Mouse (Mus musculus): ENCODE results near the gene Khsrp.
A peak's percentile ranks its signal among the peaks of the same experiment; 100 is the strongest.

The Khsrp gene

GRCm38 (mm10) chr17:57027471-57027870 is 3.9 kb downstream of the Khsrp start:
- no peak for DNase-seq

DNA sequence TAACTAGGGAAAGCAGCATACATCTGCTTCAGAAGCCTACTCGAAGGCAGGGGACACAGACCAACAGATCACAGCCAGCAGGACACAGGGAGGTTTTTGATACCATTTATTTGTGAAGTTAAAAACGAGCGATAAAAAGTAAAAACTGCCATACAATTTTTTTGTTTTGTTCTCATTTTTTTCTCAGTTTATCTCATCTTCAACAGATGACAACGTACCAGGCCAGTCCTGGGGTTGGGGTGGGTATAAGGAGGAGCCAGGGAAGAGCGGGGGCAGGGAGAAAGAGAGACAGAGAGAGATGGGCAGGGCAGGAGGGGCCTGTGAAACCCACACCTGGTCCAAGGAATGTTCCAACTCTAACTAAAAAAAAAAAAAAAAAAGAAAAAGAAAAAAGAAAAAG is 10.4 kb downstream of the Khsrp start:
- no peak for DNase-seq

GRCm38 (mm10) chr17:57019693-57020092 is 11.6 kb downstream of the Khsrp start:
- DNase-seq, result no peak

DNA sequence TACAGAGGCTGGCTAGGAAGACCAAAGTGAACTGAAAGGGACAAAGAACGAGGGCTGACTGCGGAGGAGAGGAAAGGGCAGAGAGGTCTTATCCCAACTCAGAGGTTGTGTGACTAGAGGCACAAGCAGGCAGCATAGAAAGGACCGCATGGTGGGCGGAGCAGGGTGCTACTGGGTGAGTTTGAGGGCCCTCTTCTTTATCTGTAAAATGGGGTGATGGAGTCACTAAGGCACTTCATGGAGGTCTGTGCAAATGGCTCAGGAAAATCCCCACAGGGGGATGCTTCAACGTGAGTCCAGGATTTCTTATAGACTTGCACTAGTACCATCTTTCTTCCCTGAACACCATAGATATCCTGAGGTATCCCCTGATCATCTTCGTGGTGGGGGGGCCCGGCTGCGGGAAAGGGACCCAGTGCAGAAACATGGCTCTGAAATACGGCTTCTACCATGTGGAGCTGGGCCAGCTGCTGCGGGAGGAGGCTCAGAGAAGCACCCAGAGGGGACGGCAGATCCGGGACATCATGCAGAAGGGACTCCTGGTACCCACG is 19.0 kb downstream of the Khsrp start:
- DNase-seq, result peak; percentile 35

DNA sequence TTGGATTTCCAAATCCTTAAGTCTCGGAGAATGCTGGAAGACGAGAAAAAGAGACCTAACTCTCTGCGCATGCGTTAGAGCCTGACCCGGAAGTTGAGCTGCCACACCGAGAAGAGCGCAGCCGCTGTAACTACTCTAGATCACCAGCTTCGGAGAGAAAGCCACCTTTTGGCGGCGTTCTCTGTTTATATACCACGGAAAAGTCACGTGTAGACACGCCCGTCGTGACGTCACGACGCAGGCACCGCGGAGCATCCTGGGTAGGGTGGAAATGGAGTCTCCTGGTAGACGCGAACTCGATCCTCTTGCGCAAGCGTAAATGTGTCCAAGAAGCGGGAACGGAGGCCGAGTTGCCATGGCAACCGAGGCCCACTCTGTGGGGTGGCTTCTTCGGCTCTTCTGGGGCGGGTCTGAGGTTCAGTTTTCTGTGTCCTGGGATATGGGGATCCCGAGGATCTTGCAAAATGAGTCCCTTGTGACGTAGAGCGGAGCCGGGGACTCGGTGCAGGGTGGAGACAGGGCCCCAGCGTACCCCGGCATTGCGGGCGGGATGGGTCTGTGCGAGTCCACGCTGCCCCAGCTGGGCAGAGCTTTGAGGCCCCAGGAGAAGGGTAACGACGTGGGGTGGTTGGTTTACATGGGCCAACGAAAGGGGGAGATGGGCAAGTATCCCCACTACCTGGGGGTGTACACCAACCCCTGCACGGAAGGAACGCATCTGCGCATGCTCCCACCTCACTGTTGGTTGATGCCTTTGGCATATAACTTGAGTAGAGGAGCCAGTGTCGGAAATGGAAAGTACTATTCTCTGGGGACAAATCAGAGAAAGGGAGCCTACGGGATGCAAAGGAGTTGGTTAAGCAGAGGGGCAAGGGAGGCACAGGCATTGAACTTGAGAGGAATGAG is 19.8 kb downstream of the Khsrp start, which contains the start of the genes Gtf2f1 and Gm17949:
Gtf2f1 (minus strand) TSS at position 53 of the 906 bp plus-strand sequence.
Gm17949 (plus strand) TSS at position 234 of the 906 bp plus-strand sequence.
- DNase-seq, result peak; percentile 92

GRCm38 (mm10) chr17:57010911-57011235 is 20.4 kb downstream of the Khsrp start:
- no peak for DNase-seq

DNA sequence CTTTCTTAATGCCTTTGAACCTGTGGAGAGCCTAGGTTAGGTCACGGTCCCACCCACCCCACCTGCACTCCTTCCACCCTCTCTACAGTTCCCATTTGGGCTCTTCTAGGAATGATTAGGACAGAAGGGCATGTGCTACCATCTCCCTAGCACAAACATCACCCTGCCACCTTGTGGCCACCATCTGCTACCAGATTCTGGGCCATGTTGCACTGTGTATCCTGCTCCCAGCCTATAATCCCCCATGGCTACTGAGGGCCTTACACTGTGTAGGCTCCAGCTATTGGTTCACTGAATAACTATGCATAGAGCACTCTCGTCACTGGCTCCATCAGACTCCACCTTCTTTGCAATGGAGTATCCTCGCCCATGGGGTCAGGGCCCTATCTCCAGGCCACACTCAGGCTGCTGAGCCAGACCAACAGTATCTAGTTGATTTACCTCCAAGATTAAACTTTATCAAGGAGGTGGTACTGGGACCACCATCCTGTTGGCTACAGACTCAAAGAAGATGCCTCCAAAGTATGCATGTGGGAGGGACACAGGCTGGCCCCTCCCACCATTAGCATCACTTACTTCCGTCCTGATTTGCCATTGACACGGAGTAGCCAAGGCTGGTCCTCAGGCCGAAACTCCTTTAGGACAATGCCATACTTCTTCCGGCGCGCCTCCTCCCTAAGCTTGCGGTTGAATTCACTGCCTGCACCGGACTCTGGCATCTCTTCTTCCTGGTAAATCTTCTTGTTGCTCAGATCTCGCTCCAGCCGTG is 24.0 kb downstream of the Khsrp start:
- no peak for DNase-seq

DNA sequence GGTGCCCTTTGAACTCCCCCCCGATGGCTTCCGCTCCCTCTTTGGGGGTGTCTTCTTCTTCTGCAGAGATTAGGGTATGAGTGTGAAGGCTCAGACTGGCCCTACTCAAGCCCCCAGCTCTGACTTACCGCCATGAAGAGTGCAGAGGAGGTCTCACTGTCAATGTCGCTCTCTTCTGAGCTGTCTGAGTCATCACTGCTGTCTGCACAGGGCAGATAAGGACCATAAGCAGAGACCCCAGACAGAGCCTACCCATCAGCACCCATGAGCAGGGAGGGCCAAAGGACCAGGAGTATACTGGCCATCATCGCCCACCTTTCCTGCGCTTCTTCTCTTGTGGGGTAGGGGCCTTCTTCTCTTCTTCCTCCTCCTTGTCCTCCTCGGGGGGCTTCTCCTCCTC is 27.3 kb downstream of the Khsrp start:
- no peak for DNase-seq

DNA sequence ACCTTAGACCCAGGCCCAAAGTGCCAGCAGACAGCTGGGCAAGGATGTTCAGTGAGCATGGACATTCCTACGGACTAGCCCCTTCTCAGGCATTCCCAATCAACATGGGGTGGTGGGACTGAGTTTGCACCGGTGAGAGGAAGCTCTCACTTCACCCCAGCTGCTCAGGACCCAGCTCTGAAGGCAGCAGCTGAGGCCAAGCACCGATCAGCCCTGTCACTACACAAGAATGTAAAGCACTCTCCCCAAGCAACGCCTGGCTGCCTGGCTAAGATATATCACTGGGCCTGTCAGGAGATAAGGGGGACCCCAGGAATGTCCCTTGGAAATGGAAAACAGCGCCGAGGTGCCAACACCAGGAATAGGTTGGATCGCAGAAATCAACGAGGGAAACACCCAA is 30.1 kb downstream of the Khsrp start:
- no peak for DNase-seq

- no peak for DNase-seq
These were observed 31.2 kb downstream of the Khsrp start, which contains the start of gene Pspn for GRCm38 (mm10) chr17:56999968-57000609. Gene Pspn (minus strand): TSS chr17:57000018.

DNA sequence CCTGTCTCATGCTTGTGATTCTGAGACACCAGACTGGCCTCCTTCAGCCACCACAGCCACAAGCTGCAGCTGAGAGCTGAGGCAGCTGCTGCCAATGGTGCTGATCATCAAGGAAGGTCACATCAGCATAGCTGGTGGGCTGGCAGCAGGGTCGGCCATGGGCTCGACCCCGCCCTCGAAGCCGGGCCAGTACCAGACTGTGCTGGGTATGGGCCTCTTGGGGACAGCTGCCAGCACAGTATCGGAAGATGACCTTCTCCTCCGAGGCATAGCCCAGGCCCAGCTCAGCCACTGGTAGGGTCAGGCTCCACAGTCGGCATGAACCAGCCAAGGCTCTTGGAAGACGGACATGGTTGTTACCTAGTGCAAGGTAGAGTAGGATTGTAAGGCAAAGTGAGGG is 31.9 kb downstream of the Khsrp start:
- no peak for DNase-seq

- peak; percentile 90 for DNase-seq
These were observed 34.2 kb downstream of the Khsrp start, which contains the start of gene Alkbh7 for GRCm38 (mm10) chr17:56997029-56997667. Gene Alkbh7 (plus strand): TSS chr17:56997339.

DNA sequence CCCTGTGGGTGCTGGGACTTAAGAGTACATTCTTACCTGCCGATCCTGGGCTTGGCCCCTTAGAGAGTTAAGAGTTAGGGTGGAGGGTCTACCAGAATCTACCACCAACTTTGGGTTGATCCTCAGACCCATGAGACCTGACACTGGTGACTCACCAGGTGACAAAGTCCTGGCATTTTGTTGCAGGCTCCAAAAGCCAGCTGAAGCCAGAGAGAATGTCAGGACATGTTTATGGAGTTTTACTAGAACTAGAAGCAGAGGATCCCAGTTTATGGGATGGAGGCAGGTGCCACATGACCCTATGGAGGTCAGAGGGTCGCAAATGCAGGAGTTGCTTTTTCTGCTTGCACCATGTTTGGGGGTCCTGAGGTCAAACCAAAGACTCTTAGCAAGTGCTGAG is 34.8 kb downstream of the Khsrp start:
- no peak for DNase-seq

DNA sequence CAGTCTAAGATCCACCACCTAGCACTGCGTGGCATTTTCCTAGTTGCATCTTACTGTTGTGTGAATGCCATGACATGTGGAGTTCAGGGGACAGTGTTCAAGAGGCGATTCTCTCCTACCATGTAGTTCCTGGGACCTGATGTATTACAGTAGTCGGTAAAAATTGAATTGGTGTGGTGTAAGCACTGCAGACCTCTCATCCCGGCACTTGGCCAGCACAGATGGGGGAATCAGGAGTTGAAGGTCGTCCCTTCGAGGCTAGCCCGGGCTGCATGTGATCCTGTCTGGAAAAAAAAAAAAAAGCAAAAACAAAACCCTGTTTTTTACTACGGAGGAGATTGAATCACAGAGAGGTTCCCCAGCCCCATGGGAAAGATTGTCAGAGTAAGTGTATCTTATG is 36.3 kb downstream of the Khsrp start:
- no peak for DNase-seq

- DNase-seq, result peak; percentile 9
These were observed 40.4 kb downstream of the Khsrp start for GRCm38 (mm10) chr17:56990966-56991365.

DNA sequence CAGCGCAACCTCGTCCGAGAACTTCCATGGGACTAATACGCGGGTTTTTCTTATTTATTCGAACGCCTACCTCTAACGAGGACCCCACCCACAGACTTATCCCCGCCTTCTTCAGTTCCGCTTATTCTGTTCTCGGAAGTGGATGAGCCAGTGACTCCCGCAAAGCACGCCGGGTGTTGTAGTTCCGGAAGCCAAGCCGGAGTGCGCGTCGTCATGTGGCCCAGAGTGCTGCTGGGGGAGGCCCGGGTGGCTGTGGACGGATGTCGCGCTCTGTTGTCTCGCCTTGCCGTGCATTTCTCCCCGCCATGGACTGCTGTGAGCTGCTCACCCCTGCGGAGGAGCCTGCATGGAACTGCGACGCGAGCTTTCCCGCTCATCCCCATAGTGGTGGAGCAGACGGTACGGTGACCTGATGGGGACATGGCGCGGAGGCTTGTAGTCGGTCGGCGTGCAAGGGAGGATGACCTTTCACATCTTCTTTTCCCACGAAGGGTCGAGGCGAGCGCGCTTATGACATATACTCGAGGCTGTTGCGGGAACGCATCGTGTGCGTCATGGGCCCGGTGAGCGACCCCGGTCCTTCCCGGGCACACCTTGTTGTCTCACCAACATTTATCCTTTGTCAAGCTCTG is 41.1 kb downstream of the Khsrp start, which contains the start of gene Clpp:
Clpp (plus strand) TSS at position 191 of the 632 bp plus-strand sequence.
- peak; percentile 96 for DNase-seq

DNA sequence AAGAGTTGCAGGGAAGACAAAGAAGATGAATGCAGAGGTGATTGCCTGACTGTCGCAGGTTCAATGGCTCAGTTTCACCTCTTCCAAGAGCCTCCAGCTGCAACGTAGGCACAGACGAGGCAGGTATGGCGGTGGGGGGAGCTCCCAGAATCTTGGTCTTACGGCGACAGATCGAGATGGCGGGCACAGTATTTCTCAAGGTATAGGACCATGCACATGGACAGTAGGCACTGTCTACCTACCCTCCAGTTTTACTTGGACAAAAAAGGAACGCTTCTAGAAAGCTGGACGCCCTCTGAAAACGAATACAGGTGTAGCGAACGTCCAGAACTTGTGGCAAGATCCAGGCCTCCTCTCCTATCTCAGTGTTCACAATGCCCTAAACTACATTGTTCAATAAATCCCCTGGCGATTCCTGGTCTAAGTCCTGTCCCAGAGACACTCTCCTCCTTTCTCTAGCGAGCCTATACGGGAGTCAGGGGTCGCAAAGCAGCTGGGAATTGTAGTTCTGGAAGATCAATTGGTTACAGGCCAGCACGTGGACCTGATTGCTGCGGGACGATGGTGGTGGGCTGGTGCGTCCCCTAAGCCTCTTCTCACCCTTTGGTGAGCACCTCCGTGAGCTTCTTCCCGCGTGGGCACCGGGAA is 41.7 kb downstream of the Khsrp start:
- DNase-seq, result peak; percentile 48

GRCm38 (mm10) chr17:56988921-56989430 is 42.3 kb downstream of the Khsrp start:
- no peak for DNase-seq

DNA sequence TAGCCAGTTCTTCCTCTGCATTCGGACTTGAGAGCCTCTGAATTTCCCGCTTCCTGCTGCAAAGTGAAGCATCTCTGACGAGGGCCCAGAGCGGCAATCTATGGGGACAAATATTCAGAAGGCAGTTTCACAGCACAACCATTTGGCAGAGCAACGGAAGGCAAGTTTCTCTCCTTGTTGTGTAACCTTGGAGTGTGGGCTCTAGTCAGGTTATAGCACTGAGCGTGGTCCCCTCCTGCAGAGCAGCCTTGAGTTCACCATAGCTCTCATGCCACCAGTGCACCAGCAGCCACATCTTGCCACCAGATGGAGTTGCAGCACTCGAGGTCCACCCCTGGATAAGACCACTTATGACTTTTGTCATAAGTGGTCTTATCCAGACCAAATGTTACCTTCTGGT is 42.9 kb downstream of the Khsrp start:
- DNase-seq, result no peak

- no peak for DNase-seq
These were observed 45.1 kb downstream of the Khsrp start for GRCm38 (mm10) chr17:56986105-56986805.
